Mouse (Mus musculus) MEL (cell line): ENCODE results near the gene Tmem167b.
A peak's percentile ranks its signal among the peaks of the same experiment; 100 is the strongest.

Source experiments
- CHD1 ChIP-seq: IDR thresholded peaks from 2 replicates; pipeline ENCODE4 v1.6.1; 2012; ENCODE audit warnings: low read depth, mild to moderate bottlenecking, inconsistent platforms, low read length, improper control_type of control experiment
- POLR2A ChIP-seq, 2 experiments: IDR thresholded peaks; 2 replicates each; pipeline ENCODE4 v1.6.1; 2011 to 2012; ENCODE audit warnings: low read length in 2 of 2, mild to moderate bottlenecking in 2 of 2, control low read depth in 1 of 2, improper control_type of control experiment in 1 of 2, low read depth in 1 of 2, moderate library complexity in 1 of 2; ENCODE audit not compliant: control insufficient read depth in 1 of 2, insufficient read depth in 1 of 2, poor library complexity in 1 of 2
- RAD21 ChIP-seq: IDR thresholded peaks from 2 replicates; pipeline ENCODE4 v1.6.1; 2011; ENCODE audit warnings: mild to moderate bottlenecking, low read depth, low read length, improper control_type of control experiment
- ZC3H11A ChIP-seq: IDR thresholded peaks from 2 replicates; pipeline ENCODE4 v1.6.1; 2012; ENCODE audit warnings: low read depth, mild to moderate bottlenecking, inconsistent platforms, low read length, improper control_type of control experiment
- ZNF384 ChIP-seq: IDR thresholded peaks from 2 replicates; pipeline ENCODE4 v1.6.1; 2012; ENCODE audit warnings: low read depth, mild to moderate bottlenecking, inconsistent platforms, low read length, improper control_type of control experiment

DNA sequence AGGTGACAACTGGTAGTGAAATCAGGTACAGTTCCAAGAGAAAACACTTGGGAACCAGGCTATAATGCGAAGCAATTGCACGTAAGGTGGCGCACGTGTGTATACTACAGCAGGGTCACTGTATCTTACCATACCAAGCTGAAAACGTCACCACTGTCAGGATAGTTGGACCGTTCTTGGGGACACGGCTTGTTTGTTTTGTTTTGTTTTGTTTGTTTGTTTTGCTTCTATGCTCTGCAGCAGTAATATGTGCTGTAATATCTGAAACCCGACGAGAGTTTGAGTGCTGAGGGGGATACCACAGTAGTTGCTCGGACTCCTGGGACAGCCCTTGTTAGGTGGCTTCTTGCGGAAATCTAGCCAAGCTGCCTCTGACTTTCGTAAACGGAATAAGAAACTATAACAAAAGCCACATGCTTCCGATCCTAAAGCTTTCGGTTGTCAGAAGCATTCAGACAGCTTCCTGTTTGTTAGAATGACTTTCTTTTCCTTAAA lies 558 bp upstream of the Tmem167b start:
- TF ChIP-seq ZNF384: no peak
- peak; percentile 10; the same call in 1 of the 2 replicates for TF ChIP-seq CHD1
- no peak; the same call in 1 of the 2 replicates for TF ChIP-seq RAD21
- TF ChIP-seq ZC3H11A: no peak
- TF ChIP-seq POLR2A (IDR thresholded peaks at IDR 0.05; ENCODE audit: control insufficient read depth in 1 of 2, insufficient read depth in 1 of 2, low read depth in 1 of 2, low read length in 2 of 2, poor library complexity in 1 of 2): peak in 1 of 2 experiments; percentile 10; a peak in 1 of 4 replicates
